Mouse (Mus musculus): Measurements from ENCODE around the gene Il22ra2.

- TF ChIP-seq MAX (IDR thresholded peaks at IDR 0.05) = no peak
- no peak for TF ChIP-seq CTCF (IDR thresholded peaks at IDR 0.05; ENCODE audit: control insufficient read depth, insufficient read depth, insufficient read length)
- TF ChIP-seq CEBPB (IDR thresholded peaks at IDR 0.05; ENCODE audit: low read depth) = no peak
- TF ChIP-seq USF1 (IDR thresholded peaks at IDR 0.05; ENCODE audit: low read depth) = no peak
These were observed 50.2 kb downstream of the Il22ra2 start for GRCm38 (mm10) chr10:19672015-19672414.

Measured in C2C12 (cell line).